Mouse (Mus musculus): ENCODE measurements around the gene Lsm7. TPM values are rescaled to one million over a fixed set of nuclear protein-coding genes. Genes with fewer than 3 reads are reported as not detected.

The Lsm7 gene
- polyA plus RNA-seq, 1 experiment from 2014 or later = 310 TPM

DNA sequence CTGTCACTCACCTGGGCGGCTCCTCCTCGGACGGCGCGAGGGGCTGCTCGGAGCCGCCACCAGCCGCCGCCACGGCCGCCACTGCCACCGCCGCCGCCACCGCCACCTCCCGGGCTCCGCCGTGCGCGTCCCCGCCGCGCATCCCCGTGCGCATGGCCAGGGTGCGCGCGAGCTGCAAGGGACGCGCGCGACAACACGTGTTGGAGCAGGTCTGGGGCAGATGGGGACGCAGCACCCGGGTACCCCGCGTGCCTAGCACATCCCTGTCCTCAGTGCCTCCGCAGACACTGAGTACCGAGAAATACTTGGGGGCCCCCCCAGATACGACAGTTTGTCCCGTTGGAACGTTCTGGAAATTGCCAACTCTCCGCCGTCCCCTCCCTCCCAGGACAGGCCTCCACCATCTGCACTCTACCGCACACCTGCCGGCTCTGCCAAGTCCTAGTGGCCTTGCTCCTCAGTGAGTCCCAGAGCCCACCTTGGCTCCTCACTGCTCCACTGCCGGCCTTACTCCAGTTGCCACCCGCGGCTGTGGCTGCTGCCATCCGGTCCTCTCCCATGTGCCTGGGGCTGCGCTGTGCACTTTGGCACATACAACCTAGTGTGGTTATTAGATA, 11.0 kb downstream of the Lsm7 start, which contains the start of gene Lingo3:
TSS of gene Lingo3 (minus strand) at position 109 of the 617 bp plus-strand sequence.
- 0 out of 2 replicates have a peak, but pooled peaks have one; percentile 21 for ATAC-seq (ENCODE audit: low FRiP score, low read depth)
- Histone ChIP-seq H3K9ac (peak within 1 kb of the TSS; percentile 68), H3K4me1 (peaks cover 12% of the 10 kb centered on the region), H3K9me3 (no peaks in the 10 kb centered on the region), H3K4me2 (replicated peaks) (peak within 1 kb of the TSS; percentile 88), H3K27me3 (peaks cover 74% of the 10 kb centered on the region), H3K4me3 (peak within 1 kb of the TSS; percentile 51), H3K36me3 (no peaks in the 10 kb centered on the region), H3K27ac (no peak within 1 kb of the TSS)
- WGBS = 4% methylated on average over 51 of the region's 51 CpGs

DNA sequence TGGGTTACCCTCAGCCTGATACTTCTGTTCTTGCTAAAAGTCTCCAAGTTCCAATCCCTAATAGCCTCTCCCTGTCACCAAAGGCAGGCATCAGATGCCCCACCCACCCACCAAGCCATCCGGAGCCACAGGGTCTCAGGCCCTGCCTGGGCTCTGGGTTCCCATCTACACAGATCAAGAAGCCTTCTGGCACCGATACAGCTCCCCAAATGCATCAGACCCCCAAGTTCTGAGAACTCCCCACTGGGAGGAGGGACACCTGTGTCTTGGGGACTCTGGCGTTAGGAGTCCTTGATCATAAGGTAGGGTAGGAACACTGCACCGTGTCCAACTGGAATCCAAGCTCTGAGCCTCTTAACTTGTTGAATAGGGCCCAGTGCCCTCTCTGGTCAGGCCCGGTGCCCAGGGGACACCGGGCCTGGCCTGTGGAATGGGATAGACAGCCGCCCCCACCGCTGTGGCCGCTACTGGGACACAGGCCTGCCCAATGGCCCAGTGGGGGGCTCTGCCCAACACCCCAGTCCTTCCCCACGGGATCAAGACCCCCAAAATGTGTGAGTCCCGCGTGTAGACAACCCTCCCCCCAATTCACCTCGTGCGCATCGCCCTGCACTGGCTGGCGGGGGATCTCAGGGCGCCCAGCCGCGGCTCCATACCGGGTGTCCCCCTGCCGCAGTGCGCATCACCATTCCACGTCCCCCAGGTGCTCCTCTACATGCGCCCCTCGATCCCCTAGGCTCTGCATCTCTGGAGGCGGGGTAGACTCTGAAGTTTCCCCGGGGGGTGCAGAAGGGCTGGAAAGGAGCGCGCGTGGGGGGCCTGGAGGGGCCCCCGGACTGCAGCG, 11.7 kb downstream of the Lsm7 start:
- Histone ChIP-seq H3K9ac (peak overlapping the region; percentile 68), H3K27me3 (peaks cover 78% of the 10 kb centered on the region), H3K4me2 (replicated peaks) (peak overlapping the region; percentile 88), H3K27ac (no peak overlapping the region), H3K4me1 (peaks cover 12% of the 10 kb centered on the region), H3K4me3 (peak overlapping the region; percentile 51), H3K9me3 (no peaks in the 10 kb centered on the region), H3K36me3 (no peaks in the 10 kb centered on the region)
- no peak for ATAC-seq (ENCODE audit: low FRiP score, low read depth)
- WGBS = 9% methylated on average over 32 of the region's 32 CpGs

DNA sequence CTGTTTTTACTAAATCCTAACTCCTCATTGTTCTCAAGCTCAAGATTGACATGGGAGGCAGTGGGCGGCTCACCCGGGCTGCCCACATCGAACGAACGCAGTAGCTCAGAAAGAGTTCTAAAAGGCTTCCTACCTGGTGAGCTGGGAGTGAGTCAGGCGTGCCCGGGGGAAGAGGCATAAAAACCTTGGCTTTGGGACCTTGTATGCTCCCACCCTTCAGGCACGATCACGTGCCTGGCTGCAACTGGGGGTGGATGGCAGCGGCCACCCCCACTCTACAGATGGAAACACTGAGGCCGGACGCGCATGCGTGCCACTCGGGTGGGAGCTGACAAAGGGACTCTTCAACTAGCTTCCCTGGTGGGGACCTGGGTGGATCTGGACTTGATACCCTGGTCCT, 12.7 kb downstream of the Lsm7 start:
- Histone ChIP-seq H3K27me3 (peaks cover 87% of the 10 kb centered on the region), H3K4me1 (peaks cover 12% of the 10 kb centered on the region), H3K36me3 (no peaks in the 10 kb centered on the region), H3K4me3 (no peak overlapping the region), H3K9me3 (no peaks in the 10 kb centered on the region), H3K9ac (no peak overlapping the region), H3K27ac (no peak overlapping the region), H3K4me2 (replicated peaks) (no peak overlapping the region)
- no peak for ATAC-seq (ENCODE audit: low FRiP score, low read depth)
- 80% methylated on average over 15 of the region's 15 CpGs for WGBS

DNA sequence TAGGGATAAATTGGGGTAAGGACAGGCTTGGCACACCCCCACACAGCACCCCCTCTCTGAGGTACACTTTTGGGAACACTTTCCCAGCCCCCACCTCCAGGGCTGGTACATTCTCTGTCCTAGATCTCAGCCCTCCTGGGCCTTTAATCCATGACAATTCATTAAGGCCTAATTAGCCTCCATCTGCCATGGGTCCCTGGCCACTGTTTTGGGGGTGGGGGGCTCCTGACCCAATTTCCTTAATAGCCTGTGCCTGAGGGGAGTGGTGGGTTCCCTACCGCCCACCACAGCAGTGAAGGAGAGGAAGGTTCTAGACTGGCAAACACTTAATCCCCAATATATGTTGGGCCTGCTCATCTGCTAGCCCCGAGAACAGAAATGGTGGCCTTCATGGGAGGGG, 13.3 kb downstream of the Lsm7 start:
- 76% methylated on average over 2 of the region's 2 CpGs for WGBS
- Histone ChIP-seq H3K27me3 (peaks cover 92% of the 10 kb centered on the region), H3K4me3 (no peak overlapping the region), H3K4me2 (replicated peaks) (no peak overlapping the region), H3K9me3 (no peaks in the 10 kb centered on the region), H3K27ac (no peak overlapping the region), H3K36me3 (no peaks in the 10 kb centered on the region), H3K4me1 (peaks cover 12% of the 10 kb centered on the region), H3K9ac (no peak overlapping the region)
- ATAC-seq (ENCODE audit: low FRiP score, low read depth) = no peak

DNA sequence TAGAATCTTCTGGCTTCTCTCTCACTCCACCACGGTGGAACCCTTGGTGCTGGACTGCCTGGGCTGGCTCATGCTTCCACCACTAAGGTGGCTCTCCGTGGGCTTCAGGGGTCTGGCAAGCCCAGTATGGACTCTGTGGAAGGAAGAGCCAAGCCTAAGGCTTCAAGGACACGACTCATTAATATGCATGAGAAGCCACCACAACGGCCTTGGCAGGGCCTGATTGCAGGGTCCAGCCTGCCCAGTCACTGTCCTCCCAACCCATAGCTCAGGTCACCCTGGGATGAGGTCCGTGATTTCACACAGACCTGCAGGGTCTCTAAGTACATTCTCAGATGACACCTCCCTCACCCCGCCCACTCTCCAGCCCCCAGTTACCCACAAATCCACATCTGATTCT, 15.2 kb downstream of the Lsm7 start:
- no peak overlapping the region for H3K4me2 ChIP-seq (replicated peaks)
- H3K4me1 ChIP-seq = peaks cover 12% of the 10 kb centered on the region
- H3K4me3 ChIP-seq = no peak overlapping the region
- no peaks in the 10 kb centered on the region for H3K36me3 ChIP-seq
- H3K9me3 ChIP-seq = no peaks in the 10 kb centered on the region
- H3K27ac ChIP-seq = no peak overlapping the region
- whole genome bisulfite sequencing = 61% methylated on average over 6 of the region's 6 CpGs
- no peak overlapping the region for H3K9ac ChIP-seq
- H3K27me3 ChIP-seq = peaks cover 92% of the 10 kb centered on the region
- ATAC-seq (ENCODE audit: low FRiP score, low read depth) = no peak

DNA sequence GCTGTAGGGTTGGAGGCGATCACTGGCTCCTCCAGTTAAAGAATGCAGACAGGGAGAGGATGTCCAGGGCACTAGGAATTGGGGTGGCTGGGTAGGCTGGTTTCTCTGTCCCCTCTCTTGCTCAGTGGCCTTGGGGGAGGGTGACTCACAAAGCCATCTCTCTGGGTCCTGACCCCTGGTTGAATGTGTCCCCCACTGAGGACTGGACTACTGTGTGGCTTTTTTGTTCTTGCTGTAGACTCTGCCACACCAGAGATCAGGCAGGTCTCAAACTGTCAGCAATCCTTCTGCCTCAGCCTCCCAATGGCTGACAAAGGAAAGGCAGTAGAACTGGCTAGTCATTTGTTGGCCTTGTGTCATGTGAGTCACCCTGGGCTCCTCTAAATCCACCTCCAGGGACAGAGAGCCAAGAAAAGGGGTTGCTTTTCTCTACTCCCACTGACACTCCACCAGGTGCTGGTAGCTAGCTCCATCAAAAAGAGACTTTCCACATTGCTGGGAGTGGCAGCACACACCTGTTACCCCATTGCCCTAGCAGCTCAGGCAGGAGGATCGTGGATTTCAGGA, 16.6 kb downstream of the Lsm7 start:
- Histone ChIP-seq H3K27ac (no peak overlapping the region), H3K36me3 (no peaks in the 10 kb centered on the region), H3K27me3 (peaks cover 92% of the 10 kb centered on the region), H3K4me3 (no peak overlapping the region), H3K4me2 (replicated peaks) (no peak overlapping the region), H3K4me1 (peaks cover under 1% of the 10 kb centered on the region), H3K9me3 (no peaks in the 10 kb centered on the region), H3K9ac (0 out of 2 replicates have a peak overlapping the region, but pooled peaks have one; percentile 13)
- no peak for ATAC-seq (ENCODE audit: low FRiP score, low read depth)
- 62% methylated on average over 2 of the region's 2 CpGs for WGBS

DNA sequence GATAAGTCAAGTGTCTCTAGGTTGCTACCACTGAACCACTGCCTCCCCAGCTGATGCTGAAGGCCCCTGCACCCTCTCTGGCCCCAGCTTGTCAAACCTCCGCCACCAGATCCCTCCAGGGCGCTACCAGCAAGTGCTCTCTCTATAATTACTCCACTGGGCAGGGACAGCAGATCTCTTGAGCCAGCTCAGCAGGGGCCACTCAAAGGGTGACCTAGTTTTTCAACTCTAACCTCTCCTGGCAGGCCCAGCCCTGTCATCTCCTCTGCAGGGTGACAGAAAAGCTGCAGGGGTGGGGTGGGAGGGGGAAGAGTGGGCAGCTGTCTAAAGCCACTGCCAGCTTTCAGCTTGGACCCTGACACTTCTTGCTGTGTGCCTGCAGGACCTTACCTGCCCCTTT, 17.2 kb downstream of the Lsm7 start:
- H3K4me1 ChIP-seq = no peaks in the 10 kb centered on the region
- 22% methylated on average over 2 of the region's 2 CpGs for WGBS
- no peak overlapping the region for H3K4me2 ChIP-seq (replicated peaks)
- H3K27me3 ChIP-seq = peaks cover 92% of the 10 kb centered on the region
- no peaks in the 10 kb centered on the region for H3K9me3 ChIP-seq
- no peaks in the 10 kb centered on the region for H3K36me3 ChIP-seq
- H3K4me3 ChIP-seq = no peak overlapping the region
- ATAC-seq (ENCODE audit: low FRiP score, low read depth) = no peak
- H3K27ac ChIP-seq = no peak overlapping the region
- peak overlapping the region; percentile 13; the same call in 1 of the 2 replicates for H3K9ac ChIP-seq

DNA sequence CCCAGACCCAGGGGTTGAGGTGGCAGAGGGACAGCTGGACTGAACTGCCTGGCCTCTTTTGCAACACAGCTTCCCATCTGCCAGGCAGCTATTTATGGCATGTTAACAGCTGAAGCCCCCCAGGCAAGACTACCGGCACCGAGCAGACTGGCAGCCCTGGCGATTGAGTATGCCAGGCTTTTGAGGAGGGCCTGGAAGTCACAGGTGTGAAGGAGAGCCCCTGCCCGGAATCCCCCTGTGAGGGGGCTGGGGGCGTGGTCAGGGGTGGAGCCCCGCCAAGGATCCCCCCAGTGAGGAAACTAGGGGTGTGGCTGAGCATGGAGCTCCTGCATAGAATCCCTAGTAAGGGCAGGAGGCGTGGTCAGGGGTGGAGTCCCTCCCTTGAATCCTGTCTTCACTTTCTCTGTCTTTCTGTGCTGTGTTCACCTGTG, 18.0 kb downstream of the Lsm7 start:
- H3K27ac ChIP-seq = no peak overlapping the region
- H3K9me3 ChIP-seq = no peaks in the 10 kb centered on the region
- no peak overlapping the region for H3K4me2 ChIP-seq (replicated peaks)
- no peak for ATAC-seq (ENCODE audit: low FRiP score, low read depth)
- H3K4me1 ChIP-seq = no peaks in the 10 kb centered on the region
- H3K36me3 ChIP-seq = no peaks in the 10 kb centered on the region
- WGBS = 35% methylated on average over 7 of the region's 7 CpGs
- H3K4me3 ChIP-seq = no peak overlapping the region
- no peak overlapping the region for H3K9ac ChIP-seq
- H3K27me3 ChIP-seq = peaks cover 89% of the 10 kb centered on the region

DNA sequence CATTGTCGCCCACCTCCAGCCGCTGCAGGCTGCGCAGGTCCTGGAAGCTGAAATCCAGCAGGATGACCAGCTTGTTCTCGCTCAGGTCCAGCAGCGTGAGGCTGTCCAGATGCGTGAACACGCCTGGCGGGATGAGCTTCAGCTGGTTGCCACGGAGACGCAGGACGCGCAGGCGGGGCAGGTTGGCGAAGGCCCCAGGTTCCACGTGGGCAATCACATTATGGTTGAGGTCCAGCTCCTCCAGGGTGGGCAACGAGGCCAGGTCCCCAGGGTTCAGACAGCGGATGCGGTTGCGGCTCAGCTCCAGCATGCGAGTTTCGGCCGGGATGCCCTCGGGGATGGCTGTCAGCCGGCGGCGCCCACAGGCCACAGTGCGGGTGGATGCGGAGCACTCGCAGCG, 19.4 kb downstream of the Lsm7 start:
- Histone ChIP-seq H3K27me3 (peaks cover 76% of the 10 kb centered on the region), H3K27ac (no peak overlapping the region), H3K9ac (no peak overlapping the region), H3K4me2 (replicated peaks) (0 out of 2 replicates have a peak overlapping the region, but pooled peaks have one; percentile 14), H3K4me3 (peak overlapping the region; percentile 15; the same call in 1 of the 2 replicates), H3K9me3 (no peaks in the 10 kb centered on the region), H3K4me1 (peaks cover 7% of the 10 kb centered on the region), H3K36me3 (peaks cover 2% of the 10 kb centered on the region)
- WGBS = 57% methylated on average over 30 of the region's 30 CpGs
- ATAC-seq (ENCODE audit: low FRiP score, low read depth) = no peak

DNA sequence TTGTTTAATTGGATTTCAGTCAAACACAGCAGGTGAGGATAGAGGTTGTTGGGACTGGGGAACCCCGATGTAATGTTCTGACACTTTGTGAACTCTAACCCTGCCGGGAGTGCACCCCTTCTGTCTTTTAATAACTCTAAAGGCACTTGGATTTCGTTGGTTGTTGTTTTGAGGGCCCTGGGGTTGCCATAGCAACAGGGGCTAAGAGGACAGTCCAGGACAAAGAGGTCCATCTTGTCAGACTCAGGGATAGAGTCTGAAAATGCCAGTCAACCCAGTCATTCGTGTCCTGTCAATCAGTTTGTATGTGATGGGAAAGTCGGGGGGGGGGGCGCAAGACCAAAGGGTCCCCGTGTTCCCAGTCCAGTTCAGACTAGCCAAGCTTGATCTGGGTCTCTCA, 22.2 kb downstream of the Lsm7 start:
- Histone ChIP-seq H3K9me3 (no peaks in the 10 kb centered on the region), H3K9ac (no peak overlapping the region), H3K4me2 (replicated peaks) (no peak overlapping the region), H3K27me3 (peaks cover 55% of the 10 kb centered on the region), H3K36me3 (peaks cover 18% of the 10 kb centered on the region), H3K4me3 (no peak overlapping the region), H3K27ac (no peak overlapping the region), H3K4me1 (peaks cover 32% of the 10 kb centered on the region)
- WGBS = 74% methylated on average over 7 of the region's 7 CpGs
- no peak for ATAC-seq (ENCODE audit: low FRiP score, low read depth)

DNA sequence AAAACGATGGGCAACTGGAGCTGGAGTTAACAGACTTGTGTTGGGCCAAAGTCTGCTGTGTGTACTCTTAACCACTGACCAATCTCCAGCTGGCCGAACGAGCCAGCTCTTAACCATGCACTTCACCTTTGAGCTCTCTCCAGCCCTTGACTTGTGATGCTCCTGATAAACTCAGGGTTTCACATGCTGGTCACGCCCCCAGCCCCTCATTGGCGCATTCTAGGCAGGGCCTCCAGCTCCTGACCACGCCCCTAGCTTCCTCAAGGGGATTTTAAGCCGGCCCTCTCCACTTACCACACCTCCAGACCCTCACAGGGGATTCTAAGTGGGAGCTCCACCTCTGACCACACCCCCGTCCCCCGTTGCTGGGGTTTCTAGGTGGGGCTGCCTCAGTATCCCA, 23.9 kb downstream of the Lsm7 start:
- ATAC-seq (ENCODE audit: low FRiP score, low read depth) = no peak
- H3K9ac ChIP-seq = no peak overlapping the region
- no peaks in the 10 kb centered on the region for H3K9me3 ChIP-seq
- no peak overlapping the region for H3K27ac ChIP-seq
- peaks cover 37% of the 10 kb centered on the region for H3K4me1 ChIP-seq
- peak overlapping the region; percentile 11; the same call in 1 of the 2 replicates for H3K4me2 ChIP-seq (replicated peaks)
- 5% methylated on average over 9 of the region's 9 CpGs for WGBS
- H3K27me3 ChIP-seq = peaks cover 39% of the 10 kb centered on the region
- H3K36me3 ChIP-seq = peaks cover 18% of the 10 kb centered on the region
- no peak overlapping the region for H3K4me3 ChIP-seq

All from limb, embryonic 13.5 days (tissue).